Mouse (Mus musculus): ENCODE data around the gene Arih1.
A peak's percentile ranks its signal among the peaks of the same experiment; 100 is the strongest.

The Arih1 gene

GRCm38 (mm10) chr9:59486549-59487065 is at the start of gene Arih1:
Arih1 (minus strand) TSS chr9:59486618.
- DNase-seq (ENCODE audit: low spot score), result peak; percentile 99

- no peak for DNase-seq (ENCODE audit: low spot score)
These were observed 47.5 kb upstream of the Arih1 start for GRCm38 (mm10) chr9:59533889-59534288.

GRCm38 (mm10) chr9:59533422-59533821 is 47.0 kb upstream of the Arih1 start:
- no peak for DNase-seq (ENCODE audit: low spot score)

GRCm38 (mm10) chr9:59531645-59532044 is 45.2 kb upstream of the Arih1 start:
- no peak for DNase-seq (ENCODE audit: low spot score)

GRCm38 (mm10) chr9:59528274-59528673 is 41.9 kb upstream of the Arih1 start:
- DNase-seq (ENCODE audit: low spot score), result no peak

- DNase-seq (ENCODE audit: low spot score), result no peak
These were observed 41.2 kb upstream of the Arih1 start for GRCm38 (mm10) chr9:59527580-59527979.

GRCm38 (mm10) chr9:59526727-59527126 is 40.3 kb upstream of the Arih1 start:
- no peak for DNase-seq (ENCODE audit: low spot score)

- DNase-seq (ENCODE audit: low spot score), result no peak
These were observed 36.5 kb upstream of the Arih1 start for GRCm38 (mm10) chr9:59522906-59523305.

- no peak for DNase-seq (ENCODE audit: low spot score)
These were observed 33.0 kb upstream of the Arih1 start for GRCm38 (mm10) chr9:59519396-59519795.

- no peak for DNase-seq (ENCODE audit: low spot score)
These were observed 32.6 kb upstream of the Arih1 start for GRCm38 (mm10) chr9:59518976-59519375.

GRCm38 (mm10) chr9:59517127-59517526 is 30.7 kb upstream of the Arih1 start:
- no peak for DNase-seq (ENCODE audit: low spot score)

GRCm38 (mm10) chr9:59515069-59515468 is 28.7 kb upstream of the Arih1 start:
- DNase-seq (ENCODE audit: low spot score), result no peak

- no peak for DNase-seq (ENCODE audit: low spot score)
These were observed 26.0 kb upstream of the Arih1 start for GRCm38 (mm10) chr9:59512381-59512780.

GRCm38 (mm10) chr9:59508146-59508545 is 21.7 kb upstream of the Arih1 start:
- no peak for DNase-seq (ENCODE audit: low spot score)

- DNase-seq (ENCODE audit: low spot score), result no peak
These were observed 913 bp upstream of the Arih1 start for GRCm38 (mm10) chr9:59487331-59487730.

- DNase-seq (ENCODE audit: low spot score), result no peak
These were observed 321 bp downstream of the Arih1 start for GRCm38 (mm10) chr9:59486076-59486518.

- peak; percentile 82 for DNase-seq (ENCODE audit: low spot score)
These were observed 825 bp downstream of the Arih1 start for GRCm38 (mm10) chr9:59485511-59486075.

GRCm38 (mm10) chr9:59484760-59485159 is 1.7 kb downstream of the Arih1 start:
- no peak for DNase-seq (ENCODE audit: low spot score)

GRCm38 (mm10) chr9:59482419-59482818 is 4.0 kb downstream of the Arih1 start:
- DNase-seq (ENCODE audit: low spot score), result no peak

- no peak for DNase-seq (ENCODE audit: low spot score)
These were observed 9.8 kb downstream of the Arih1 start for GRCm38 (mm10) chr9:59476617-59477016.

- no peak for DNase-seq (ENCODE audit: low spot score)
These were observed 11.6 kb downstream of the Arih1 start for GRCm38 (mm10) chr9:59474838-59475237.

- DNase-seq (ENCODE audit: low spot score), result no peak
These were observed 13.2 kb downstream of the Arih1 start for GRCm38 (mm10) chr9:59473171-59473570.

- no peak for DNase-seq (ENCODE audit: low spot score)
These were observed 17.0 kb downstream of the Arih1 start for GRCm38 (mm10) chr9:59469446-59469845.

GRCm38 (mm10) chr9:59464293-59464692 is 22.1 kb downstream of the Arih1 start:
- no peak for DNase-seq (ENCODE audit: low spot score)
